Mouse (Mus musculus): Measurements from ENCODE around the gene Paqr9. TPM values are rescaled to one million over a fixed set of nuclear protein-coding genes. Genes with fewer than 3 reads are reported as not detected.

Gene Paqr9
- total RNA-seq, 2 experiments from 2014 or later = 21.5 to 27.4 TPM

DNA sequence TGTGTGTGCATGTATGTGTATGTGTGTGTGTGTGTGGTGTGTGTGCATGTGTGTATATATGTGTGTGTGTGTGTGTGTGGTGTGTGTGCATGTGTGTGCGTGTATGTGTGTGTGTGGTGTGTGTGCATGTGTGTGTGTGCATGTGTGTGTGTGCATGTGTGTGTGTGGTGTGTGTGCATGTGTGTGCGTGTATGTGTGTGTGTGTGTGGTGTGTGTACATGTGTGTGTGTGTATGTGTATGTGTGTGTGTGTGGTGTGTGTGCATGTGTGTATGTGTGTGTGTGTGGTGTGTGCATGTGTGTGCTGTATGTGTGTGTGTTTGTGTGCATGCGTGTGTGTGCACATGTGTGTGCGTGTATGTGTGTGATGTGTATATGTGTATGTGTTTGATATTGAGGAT lies 14.9 kb upstream of the Paqr9 start:
- DNase-seq = no peak

DNA sequence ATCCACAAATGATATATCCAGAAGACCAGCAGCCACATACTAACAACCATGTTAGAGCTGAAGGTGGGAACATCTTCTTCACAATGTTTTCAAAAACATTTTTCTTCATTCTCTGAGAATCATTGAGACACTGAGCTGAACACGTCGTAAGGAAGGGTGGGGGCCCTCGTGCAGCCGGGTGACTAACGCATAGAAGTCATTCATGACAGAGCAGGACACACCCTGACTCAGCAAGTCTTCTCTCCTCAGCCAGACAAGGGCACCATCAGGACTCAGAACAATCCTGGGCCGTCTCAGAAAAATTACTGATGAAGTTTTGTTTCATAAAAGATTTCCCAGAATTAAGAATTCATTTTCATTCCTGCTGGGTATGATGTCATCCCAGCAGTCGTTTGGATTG lies 12.8 kb upstream of the Paqr9 start:
- DNase-seq = peak; percentile 39

DNA sequence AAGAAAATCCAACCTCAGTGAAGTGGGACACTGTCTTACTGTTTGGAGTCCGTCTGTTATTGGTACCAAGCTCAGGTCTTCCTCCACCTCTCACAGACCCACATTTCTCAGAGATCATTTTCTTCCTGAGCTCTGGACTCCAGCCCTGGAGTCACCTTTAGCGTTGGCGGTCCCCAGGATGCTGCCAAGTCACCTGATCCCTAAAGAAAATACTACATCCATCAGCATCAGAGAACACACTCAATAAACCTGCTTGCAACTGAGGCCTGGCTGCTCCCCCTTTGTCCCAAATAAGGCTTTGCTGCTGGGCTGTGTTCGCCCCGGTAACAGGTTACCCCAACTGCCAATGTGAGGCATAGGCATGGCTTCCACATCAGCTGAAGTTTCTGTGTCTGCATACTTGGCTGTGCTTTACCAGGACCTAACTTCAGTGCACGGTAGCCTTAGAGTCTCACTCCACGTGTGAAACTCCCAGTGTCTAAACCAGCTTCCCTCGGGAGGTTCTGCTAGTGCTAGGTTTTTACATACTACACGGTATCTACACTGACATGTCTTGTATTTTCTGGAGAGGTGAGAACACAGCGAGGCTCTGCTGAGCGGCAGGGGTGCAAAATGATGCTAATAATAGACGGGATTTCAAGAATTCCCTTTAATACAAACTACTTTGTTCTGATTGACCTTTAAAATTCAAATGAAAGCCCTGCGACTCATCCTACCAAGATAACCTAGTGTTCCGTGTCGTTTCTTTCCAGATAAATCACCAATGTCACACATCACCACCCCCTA lies 9.6 kb upstream of the Paqr9 start:
- DNase-seq = no peak

DNA sequence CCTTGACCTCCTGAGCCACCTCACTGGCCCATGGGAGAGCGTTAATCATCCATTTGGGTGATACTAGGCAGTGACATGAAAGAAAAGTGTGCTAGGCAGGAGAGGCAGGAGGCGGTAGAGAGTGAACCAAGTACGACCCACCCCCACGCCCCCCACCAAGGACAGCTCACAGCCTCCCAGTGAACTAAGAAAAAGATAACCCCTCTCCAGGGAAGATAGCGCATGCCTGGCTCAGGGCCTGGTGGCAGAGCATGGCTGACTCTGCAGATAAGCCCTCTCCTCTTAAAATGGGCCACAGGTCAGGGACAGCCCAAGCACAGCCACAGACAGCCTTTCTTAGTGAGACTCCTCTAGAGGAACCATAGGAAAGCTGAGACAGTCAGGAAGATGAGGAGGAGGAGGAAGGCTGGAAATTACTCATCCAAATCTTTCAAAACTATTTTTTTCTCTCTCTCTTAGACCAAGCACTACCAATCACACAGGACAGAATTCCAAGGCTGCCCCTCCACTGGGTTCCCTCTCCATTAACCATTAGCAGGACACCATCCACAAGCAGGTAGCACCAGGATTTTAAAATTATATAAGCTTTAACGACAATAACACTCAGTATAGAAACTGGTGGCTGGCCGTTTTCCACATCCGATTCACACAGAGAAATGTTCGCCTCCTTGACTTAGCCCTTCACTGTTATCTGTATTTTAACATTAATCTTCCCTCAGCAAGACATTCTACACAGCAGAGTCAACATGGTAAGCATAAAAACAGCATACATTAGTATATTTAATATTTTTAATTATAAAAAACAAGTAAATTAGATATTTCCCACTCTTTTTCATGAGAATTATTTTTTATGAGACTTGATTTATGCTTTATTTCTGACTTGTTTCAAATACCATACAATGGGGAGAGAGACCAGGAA lies 8.3 kb upstream of the Paqr9 start:
- DNase-seq = peak; percentile 36

DNA sequence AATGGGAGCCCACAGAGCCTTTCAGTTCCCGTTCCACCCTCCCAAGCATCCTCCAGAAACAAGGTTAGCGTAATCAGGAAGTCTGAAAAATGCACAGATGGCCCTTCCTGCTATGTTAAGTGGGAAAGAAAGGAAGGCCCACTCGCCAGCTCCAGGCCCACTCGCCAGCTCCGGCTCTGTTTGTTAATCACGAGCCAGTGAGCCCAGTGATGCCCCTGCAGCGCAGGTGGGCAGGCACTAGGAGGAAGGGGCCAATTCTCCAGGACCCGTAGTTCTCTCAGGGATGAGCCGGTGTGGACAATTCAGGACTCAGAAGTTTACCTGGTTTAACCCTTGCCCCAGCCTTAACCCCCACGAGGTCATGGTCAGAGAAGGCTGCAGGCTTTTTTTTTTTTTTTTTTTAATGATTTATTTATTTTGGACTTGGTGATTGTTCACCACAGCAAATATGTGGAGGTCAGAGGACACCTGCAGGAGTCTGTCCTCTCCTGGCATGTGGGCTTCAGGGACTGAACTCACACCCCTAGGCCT lies 7.2 kb upstream of the Paqr9 start:
- no peak for DNase-seq

DNA sequence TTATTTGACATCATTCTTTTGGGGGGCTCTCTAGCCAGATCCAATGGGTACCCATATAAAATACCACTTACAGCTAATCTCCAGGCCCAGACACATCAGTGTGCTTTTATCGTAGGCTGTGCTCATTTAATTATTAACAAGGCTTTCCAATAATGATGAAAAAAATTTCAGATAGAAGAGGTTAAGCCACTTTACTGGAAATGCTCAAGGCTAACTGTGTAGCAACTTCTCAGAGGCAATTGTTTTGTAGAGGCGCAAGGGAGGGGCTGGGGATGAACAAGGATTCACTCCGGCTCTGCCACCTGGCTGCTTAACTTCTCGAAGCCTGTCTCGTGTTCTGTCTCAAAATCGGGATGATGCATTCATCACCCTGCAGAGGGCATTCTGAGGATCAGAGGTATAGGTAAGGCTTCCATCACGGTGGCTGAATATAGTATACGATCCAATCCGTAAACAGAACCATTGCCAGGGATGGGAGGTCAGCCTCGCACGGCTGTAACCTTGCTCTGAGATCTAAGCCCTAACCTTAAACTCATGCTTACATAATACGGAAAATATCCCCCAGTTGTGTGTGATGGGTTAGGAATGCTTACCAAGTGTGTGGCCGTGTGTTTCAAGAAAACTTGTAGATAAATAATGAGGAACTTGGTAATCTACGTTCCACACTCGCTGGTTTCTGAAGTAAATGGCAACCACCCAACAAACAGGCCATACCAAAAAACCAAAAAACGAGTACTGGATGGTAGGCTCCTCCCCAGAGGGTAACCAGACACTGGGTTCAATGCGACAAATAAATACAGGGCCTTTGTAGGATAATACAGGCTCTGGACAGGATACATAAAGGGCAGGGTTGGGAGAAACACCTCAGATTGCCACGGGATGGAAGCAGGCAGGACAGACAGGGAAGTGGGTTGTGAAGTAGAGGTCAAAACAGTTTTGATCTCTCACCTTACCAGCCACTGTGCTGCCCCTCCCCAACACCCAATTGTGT lies 4.9 kb upstream of the Paqr9 start:
- DNase-seq = no peak

DNA sequence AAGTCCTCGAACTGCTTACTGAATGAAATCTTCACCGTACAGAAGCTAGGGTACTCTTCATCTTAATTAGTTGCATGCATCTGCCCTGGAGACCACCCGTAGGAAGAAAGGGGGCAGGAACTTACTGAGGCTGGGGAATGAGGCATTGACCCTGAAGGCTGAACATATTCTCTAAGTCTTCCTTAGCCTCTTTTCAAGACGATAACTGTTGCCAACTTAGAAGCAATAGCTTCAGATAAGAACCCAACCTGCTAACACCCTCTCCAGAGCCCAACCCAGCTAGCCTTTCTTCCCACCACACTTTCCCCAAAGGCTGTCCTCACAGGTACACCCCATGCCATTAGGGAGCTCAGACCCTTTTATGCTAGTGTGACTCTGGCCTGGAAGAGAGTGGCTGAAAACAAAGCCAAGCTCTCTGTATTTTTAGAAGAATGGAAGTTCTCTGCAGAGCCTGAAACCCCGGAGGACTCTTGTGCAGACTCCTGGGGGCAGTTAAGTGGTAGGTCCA lies 4.2 kb upstream of the Paqr9 start:
- DNase-seq = peak; percentile 7

DNA sequence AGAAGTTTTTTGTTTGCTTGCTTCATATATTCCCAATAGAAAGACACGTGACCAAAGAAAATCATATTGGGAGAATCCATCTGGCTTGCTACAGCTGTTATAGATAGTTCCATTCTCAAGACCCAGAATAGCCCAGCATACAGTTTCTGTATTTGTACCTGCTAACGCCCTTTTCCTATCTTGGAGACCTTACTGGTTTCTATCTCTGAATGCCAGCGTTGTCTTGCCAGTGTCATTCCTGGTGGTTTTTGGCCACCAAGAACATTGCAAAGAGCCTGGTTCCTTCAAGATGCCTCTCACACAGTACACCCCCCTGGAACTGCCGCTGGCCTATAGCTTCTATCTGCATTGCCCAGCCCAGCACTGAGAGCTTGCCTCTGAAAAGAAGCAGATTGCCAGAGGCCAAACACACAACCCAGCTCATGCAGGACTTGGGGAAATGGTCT lies 3.4 kb upstream of the Paqr9 start:
- DNase-seq = no peak

DNA sequence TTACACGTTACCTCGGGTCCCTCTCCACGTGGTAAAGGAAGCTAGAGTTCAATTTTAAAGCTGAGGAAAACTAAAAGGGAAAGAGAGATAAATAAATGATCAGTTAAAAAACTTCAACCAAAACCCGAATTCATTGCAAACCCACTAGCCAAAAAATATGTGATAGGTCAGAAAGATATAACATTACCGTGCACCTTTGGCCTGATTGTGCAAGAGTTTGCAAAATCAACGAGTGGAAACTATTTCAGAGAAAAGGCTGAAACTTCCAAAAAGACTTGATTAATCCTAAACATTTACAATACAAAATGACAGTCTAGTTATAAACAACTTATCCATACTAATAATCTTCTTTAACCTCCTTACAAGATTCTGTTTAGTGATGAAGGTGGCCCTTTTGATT lies 1.7 kb upstream of the Paqr9 start:
- peak; percentile 22 for DNase-seq

DNA sequence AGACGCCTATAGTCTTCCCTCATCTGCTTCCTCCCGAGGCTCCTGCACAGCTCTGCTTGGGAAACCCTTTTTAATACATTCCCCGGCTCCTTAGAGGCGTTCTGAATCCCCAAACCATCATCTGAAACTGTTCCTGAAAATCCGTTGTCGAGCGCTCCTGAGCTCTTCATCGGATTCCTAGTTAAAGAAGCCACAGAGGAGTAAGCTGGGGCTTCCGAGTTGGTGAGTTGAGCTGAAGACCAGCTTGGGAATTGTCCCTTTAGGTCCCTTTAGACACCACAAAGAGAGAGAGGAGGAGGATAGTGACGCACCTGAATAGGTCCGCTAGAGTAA lies 765 bp upstream of the Paqr9 start:
- DNase-seq = no peak

DNA sequence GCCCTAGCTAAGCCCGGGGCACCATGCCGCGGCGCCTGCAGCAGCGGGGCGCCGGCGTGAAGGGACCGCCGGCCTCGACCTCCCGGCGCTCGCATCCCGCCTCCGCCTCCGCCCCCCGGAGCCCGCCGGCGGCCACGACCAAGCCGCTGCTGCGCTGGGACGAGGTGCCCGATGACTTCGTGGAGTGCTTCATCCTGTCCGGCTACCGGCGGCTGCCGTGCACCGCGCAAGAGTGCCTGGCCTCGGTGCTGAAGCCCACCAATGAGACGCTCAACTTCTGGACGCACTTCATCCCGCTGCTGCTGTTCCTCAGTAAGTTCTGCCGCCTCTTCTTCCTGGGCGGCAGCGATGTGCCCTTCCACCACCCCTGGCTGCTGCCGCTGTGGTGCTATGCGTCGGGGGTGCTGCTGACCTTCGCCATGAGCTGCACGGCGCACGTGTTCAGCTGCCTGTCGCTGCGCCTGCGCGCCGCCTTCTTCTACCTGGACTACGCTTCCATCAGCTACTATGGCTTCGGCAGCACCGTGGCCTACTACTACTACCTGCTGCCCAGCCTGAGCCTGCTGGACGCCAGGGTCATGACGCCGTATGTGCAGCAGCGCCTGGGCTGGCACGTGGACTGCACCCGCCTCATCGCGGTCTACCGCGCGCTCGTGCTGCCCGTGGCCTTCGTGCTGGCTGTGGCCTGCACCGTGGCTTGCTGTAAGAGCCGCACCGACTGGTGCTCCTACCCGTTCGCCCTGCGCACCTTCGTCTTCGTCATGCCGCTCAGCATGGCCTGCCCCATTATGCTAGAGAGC lies 679 bp downstream of the Paqr9 start:
- DNase-seq = peak; percentile 54

DNA sequence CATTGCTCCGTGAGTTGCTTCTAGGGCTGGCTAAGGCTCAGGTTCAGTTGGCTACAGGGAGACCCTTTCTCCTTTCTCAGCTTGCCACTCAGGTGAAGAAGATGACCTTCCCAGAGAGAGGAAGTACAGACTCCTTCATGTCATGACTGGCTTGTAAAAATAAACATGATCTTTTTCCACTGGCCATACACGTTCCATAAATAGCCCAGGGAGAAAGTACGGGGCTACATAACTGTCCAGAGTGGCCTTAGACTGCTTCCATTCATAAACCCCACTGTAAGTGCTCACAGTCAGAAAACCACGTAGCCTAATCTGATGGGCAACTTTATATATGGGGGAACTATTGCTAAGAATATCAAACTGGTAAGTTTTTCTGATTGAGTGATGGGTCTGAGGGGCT lies 4.6 kb downstream of the Paqr9 start:
- DNase-seq = no peak

DNA sequence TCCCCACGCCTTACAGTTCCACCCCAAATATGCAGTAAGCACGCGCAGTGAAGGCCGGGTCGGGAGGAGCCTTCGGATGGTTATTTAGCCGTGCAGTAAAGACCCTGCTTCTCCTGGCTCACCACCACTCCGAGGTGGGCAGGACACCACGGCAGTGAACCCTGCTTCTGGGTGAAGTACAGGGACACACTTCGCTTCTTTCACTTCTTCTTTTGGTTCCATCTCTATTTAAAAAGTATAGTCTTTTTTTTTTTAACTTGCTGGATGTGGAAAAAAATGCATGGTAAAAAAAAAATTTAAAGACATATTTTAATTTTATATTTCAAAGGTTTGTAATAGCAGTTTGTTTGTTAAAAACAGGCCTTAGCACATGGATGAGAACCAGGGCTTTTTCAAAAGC lies 6.9 kb downstream of the Paqr9 start:
- no peak for DNase-seq

DNA sequence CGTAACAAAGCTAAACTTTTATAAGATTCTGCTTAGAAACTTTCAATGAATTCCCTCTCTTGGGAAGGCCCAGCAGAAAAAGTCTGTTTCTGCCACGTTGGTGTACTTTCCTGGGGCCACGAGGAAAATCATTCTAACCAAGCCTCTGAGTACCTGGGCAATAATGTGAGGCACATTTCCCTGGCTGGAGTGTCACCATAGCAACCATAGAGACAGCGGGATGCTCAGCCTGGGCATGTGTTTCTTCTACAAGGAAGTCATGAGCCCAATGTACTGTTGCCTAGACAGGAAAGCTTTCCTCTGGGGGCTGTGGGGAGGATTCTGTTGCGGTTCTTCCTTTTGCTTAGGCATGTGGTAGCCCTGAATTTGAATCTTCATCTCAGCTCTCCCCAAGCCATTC lies 7.5 kb downstream of the Paqr9 start:
- no peak for DNase-seq

DNA sequence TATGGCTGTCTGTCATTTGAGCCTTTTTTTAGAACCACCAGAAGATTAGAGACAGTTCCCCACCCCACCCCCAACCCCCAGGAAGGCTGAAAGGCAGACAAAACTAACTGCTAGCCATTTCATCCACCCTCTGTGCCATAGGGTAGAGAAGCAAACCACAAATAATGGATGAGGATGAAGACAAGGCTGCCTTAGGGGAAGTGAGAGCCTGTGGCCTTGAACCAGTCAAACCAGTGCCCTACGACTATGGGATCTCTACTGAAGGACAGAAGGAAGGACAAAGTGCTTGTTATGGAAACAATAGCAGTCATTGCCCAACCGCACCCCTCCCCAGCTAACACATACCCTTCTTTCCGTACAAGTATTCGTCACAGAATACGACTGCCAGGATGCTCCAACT lies 9.8 kb downstream of the Paqr9 start:
- DNase-seq = no peak

DNA sequence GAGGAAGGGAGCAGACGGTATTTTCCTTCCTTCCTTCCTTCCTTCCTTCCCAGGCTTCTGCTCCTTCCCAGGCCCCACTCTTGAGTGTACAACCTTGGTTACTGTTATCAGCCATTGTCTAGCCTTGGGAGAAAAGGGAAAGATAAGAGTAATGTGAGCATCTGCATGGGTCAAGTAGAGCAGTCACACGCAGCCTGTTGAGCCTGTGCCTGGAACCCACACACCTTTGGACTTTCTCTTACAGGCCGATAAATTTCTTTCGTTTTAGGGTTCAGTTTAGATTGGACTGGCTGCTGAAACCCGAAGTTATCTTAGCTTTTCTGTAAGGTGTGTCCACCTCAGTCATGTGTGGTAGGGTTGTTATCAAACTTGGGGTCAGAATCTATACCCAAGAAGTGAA lies 10.5 kb downstream of the Paqr9 start:
- DNase-seq = no peak

DNA sequence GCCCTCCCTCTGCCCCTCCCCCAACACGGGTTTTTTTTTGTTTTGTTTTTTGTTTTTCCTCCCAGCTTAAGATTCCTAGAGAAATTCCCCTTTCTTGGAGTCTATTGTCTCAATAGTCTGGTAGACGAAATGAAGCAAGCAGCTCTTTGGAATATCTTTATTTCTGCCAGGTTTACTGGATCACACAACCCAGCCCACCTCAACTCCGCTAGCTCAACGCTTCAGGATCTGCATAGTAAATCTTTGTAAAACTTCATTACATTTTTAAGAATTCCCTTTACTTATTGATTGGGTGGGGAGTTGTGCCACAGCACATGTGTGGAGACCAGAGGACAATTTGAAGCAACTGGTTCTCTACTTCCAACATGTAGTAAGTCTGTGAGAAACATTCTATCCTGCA lies 11.1 kb downstream of the Paqr9 start:
- no peak for DNase-seq

DNA sequence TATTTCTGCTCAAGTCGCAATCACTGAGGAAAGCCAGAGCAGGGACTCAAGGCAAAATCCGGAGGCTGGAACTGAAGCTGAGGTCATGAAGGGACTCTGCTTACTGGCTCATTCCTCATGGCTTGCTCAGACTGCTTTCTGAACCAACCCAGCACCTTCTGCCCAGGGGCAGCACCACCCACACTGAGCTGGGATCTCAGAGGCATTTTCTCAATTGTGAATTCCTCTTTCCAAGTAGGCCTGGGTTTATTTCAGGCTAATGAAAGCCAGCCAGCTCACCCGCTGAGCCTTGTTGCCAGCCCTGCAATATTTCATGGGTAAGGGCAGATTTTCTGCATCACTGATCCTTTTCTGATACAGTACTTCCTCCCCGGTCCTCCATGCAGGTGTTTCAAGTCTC lies 12.0 kb downstream of the Paqr9 start:
- peak; percentile 14 for DNase-seq

DNA sequence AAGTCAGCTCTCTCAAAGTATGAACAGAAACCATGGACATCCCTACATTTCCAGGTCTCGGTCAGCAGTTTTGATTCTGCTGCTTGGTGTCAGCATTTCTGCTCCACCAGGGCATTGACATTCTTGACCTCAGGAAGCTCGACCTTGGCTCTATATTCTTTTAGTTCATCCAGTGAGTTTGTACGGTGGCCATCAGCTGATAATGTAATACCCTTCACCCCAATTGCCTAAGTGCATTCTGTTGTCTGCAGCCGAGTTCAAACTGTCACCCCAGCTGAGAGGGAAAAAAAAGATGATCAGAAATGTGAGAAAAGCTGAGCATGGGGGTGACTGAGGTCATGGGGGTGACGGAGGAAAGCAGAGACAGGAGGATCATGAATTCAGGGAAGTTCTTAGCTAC lies 13.1 kb downstream of the Paqr9 start:
- no peak for DNase-seq

DNA sequence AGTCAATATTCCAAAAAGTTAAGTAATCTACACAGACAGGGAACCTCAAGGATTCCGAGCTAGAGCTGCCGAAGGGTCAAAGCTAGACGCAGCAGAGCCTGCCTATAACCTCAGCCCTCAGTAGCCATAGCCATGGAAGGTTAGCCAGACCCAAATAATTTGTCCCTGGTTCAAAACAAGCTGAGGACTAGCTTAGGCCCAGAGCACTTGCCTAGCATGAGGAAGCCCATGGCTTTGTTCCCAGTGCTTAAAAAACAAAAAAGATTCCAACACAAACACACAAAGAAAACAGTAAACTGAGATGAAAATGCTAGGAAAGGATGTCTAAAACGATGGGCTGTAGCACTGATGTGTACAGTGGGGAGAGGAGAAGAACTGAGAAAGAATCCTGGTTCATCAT lies 14.7 kb downstream of the Paqr9 start:
- DNase-seq = no peak

DNA sequence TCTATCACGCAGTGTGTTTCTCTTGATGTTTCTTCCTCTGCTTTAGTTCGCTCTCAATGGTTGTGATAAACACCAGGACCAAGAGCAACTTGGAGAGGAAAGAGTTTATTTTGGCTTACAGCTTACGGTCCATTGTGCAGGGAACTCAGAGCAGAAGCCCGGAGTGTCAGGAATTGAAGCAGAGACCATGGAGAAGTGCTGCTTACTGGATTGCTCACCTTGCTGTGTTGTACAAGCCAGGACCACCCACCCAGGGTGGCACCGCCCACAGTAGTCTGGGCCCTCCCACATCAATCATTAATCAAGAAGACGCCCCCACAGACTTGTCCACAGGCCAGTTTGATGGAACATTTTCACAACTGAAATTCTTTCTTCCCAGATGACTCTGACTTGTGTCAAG lies 18.0 kb downstream of the Paqr9 start:
- DNase-seq = no peak

All from adrenal gland, postnatal 10 days (tissue).